Mouse (Mus musculus): Measurements from ENCODE around the gene Ppat.
"Not testable (repeated sequence)": the region's sequence is repeated elsewhere in the genome, so short reads cannot be mapped to it uniquely, and the experiment has no call there.

The Ppat gene

GRCm38 (mm10) chr5:76951106-76952027, at the start of gene Ppat, which contains the start of gene Paics:
Gene Ppat (minus strand): TSS chr5:76951578.
Gene Paics (plus strand): TSS chr5:76951307.
- DNase-seq = peak; percentile 98

GRCm38 (mm10) chr5:76998416-76998815, 47.0 kb upstream of the Ppat start:
- no peak for DNase-seq

DNA sequence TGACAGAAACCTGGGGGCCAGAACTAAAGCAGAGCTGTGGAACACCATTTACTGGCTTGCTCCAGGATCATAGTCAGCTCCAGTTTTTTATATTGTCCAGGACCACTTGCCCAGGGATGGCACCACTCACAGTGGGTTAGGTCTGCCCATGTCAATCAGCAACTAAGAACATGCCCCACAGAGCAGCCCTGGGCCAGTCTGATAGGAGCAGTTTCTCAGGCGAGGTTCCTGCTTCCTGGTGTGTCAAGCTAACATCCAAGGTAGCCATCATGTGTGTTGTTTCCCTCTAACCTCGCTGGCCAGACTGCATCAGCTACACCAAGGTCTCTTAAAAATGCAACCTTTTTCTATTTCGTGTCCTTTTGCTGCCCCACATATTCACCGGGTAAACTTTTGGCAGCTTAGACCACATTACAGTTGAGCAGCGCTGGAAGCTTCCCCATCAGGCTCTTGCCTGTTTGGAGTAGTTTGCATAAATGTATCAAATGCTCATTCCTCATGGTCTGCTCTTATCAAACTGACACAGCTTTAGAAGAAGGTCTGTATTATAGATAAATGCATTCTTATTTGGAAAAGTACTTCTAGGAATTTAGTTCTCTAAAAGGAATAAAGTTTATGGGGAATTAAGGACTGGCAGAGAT, 41.9 kb upstream of the Ppat start:
- no peak for DNase-seq

GRCm38 (mm10) chr5:76990789-76991188, 39.4 kb upstream of the Ppat start:
- DNase-seq = no peak

DNA sequence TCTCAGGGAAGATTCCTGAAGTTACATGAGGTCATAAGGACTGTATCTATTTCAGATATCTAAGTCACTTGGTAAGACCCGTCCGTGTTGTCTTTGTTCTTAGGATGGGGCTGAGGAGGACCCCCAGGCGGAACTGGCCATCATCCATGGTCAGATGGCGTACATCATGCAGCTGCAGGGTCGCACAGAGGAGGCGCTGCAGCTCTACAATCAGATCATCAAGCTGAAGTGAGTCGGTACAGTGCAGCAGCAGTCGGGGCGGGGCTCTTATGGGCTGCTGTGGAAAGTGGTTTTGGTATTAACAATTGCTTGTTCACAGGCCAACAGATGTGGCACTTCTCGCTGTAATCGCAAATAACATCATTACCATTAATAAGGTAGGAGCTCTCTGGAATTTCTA, 32.6 kb upstream of the Ppat start:
- no peak for DNase-seq

DNA sequence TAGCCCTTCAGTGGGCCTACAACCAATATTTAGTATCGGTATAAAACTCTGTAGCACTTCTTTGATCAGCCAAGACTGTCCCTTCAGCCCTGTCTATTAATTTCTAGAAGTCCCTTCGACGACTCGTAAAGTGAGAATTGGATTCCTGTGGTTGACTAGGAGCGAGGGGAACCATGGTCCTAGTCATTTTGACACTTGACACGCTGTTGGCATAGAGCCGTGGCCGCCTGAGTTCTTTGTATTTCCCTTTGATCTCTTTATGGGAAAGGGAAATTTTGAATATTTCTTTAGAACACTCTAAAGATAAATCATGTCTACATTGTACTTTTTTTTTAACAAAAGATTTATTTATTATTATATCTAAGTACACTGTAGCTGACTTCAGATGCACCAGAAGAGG, 24.4 kb upstream of the Ppat start:
- DNase-seq = no peak

DNA sequence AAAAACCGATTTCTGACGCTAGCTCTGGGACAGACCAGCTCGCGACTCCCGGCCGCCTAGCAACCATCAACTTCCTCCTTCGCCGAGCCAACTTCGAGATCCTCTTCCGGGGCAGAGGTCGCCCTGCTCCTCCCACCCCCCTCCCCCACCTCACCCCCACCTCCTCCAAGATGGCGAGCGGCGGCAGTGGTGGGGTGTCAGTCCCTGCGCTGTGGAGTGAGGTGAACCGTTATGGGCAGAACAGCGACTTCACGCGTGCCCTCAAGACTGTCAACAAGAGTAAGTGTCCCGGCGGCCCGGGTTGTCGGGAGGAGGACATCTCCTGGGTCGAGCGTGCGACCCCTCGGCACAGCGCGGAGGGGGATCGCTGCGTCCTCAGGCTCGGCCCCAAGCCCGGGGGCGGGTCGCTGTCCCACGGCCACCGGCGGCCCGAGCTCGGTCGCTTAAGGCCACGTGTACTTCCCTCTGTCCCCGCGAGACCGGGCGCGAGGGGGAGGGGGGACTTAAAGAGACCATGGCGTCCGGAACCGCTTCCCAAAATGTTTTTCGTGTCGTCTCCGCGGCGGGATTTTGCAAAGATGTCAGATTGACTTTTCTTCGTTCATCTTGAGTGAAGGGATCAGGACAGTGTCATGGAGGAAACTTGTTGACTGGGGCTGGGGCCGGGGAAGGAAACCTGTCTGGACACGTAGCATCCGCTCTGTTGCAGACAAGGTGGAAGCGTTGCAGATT, 23.3 kb upstream of the Ppat start, which contains the start of gene Srp72:
Srp72 (plus strand) TSS at position 130 of the 732 bp plus-strand sequence.
- DNase-seq = peak; percentile 82

DNA sequence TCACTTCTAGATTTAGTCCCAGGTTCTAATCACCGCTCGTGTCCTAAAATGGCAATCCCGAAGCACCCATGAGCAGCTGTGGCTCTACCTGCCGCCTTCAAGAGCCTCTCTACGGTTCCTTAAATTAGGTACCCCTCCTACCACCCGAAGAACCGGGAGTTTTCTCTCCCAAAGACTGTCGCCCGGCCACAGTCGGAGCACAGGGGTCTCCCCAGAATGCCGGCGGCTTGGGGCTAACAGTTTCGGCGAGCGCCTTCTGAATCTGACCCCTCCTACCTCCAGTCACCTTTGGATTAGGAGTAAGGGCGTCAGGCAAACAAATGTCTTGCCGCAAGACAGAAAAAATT, 22.8 kb upstream of the Ppat start:
- no peak for DNase-seq

- DNase-seq = no peak
These were observed 22.1 kb upstream of the Ppat start for GRCm38 (mm10) chr5:76973488-76973887.

- DNase-seq = not testable (repeated sequence)
These were observed 19.7 kb upstream of the Ppat start for GRCm38 (mm10) chr5:76971115-76971514.

- DNase-seq = no peak
These were observed 17.9 kb upstream of the Ppat start for GRCm38 (mm10) chr5:76969250-76969649.

- DNase-seq = no peak
These were observed 13.3 kb upstream of the Ppat start for GRCm38 (mm10) chr5:76964651-76965050.

- no peak for DNase-seq
These were observed 11.2 kb upstream of the Ppat start for GRCm38 (mm10) chr5:76962545-76962944.

- no peak for DNase-seq
These were observed 8.2 kb upstream of the Ppat start for GRCm38 (mm10) chr5:76959587-76959986.

DNA sequence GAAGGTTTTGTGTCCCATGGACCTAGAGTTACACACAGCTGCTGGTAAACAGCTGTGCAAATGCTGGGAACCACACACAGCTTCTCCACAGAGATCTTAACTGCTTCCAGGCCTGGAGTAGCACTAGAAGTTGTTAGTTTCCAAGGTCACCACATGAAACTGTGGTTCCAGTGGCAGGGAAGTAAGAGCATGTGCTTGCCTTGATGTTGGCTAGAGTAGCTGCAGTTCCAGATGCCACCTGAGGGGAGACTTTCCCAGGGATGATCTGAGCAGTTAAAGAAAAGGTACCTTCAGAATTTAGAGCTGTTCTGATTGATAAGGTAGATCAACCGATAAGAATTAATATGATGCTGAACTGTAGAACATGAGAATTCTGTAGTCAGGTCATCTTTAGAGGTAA, 6.6 kb upstream of the Ppat start:
- DNase-seq = no peak

DNA sequence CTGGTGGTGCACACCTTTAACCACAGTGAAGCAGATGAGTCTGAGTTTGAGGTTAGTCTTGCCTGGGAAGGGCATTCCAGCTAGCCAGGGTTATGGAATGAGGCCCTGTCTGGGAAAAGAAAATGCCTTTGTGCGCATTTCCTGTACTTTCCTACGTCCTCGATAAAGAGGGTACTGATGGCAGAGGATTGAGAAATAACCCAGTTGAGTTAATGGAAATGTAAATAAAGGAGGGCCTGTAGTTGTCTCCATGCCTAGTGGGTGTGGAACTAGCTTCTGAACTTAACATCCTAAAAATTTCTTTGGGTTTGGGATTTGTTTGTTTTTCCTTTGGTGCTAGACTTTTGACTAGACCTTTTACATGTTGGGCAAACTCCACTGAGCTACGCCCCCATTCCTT, 4.1 kb upstream of the Ppat start:
- no peak for DNase-seq

GRCm38 (mm10) chr5:76954271-76954900, 3.0 kb upstream of the Ppat start:
- no peak for DNase-seq

GRCm38 (mm10) chr5:76953794-76954193, 2.4 kb upstream of the Ppat start:
- DNase-seq = no peak

DNA sequence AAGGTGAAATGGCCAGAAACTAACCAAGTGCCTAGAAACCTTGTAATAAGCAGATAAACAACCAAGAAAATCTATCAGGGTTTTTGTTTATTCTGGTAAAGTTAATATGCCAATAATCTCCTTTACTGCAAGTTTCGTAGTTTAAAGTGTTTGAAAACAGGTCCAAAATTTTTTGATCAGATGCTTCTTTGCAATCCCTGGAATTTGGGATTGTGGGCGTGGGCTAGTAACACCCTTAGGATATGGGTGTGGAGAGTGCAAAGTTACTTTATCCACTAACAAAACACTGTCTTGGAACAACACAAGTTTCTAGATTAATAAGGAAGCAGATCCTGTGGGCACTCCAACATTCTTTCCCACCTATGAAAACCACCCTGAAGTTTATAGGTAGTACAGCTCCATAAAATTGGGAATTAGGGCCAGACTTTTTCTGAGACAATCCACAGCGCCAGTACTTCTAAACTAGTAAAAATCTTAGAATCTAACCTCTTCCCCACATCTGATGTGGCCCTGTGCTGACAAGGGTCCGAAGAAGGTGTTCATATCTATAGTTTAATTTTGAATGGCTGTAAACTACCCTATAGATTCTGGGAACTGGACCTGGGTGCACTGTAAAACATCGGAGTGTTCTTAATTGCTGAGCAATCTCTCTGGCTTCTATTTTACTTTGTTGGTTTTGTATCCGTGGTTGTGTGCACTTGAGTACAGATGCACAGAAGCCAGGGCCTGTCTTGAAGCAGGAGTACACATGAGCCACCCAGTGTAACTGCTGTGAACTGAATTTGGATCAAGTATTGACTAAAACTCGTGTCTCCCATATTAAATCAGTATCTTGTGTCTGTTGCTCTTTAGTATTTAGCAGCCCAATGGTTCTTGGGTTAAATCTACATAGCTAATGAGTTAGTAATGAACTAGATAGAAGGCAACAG, 998 bp upstream of the Ppat start:
- DNase-seq = no peak

DNA sequence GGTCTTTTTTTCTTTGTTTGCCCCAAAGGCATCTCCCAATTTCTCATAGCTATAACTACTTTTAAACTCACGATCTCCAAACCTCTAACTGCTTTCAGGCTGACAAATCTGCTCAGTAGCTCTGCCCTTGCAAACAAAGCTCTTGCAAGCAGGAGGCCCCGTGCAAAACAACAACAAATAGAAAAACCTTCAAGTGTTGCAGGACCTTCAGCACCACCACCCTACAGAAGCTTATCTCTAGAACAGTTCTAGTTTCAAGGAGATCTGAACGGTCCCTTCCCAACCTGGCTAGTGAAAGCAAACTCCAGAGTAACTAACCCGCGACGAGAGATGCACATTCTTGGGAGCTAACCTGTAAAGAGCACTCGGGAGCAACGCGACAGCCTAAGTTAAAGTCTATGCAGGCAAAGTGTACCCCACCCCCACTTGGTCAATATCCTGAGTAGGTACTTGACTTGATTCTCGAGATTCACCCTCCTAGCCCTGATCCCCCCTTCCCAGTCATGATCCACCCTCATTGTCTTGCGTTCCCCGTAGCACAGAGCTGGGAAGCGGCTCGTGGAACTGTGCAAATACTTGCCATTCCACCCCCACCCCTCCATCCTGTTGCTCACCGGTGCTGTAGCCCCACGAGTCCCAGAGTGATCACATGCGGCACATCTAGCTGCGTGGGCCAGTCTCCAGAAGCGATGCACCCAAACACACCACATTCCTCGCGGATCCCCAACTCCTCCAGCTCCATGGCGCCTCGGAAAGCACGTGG, 854 bp downstream of the Ppat start:
- DNase-seq = no peak

DNA sequence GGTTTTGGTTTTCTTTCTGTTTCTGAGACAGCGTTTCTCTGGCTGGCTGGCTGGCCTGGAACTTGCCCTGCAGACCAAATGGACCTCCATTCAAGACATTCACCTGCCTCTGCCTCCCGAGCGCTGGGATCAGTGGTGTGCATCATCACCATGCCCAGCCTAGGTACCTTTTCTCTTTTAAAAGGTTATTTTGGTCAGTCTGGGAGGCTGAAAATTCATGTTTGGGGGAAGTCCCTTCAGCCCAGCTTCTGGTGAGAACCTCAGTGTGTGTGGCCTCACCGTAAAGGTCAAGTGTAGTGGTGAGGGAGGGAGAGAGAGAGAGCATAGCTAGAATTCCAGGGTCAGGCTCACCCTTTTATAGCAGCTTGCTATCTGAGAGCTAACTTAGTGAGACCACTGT, 3.6 kb downstream of the Ppat start:
- DNase-seq = no peak
